Mouse (Mus musculus): Measurements from ENCODE around the gene Tssc4. TPM values are rescaled to one million over a fixed set of nuclear protein-coding genes. Genes with fewer than 3 reads are reported as not detected.

Tssc4 gene
- polyA plus RNA-seq, 1 experiment from 2014 or later, result 33.7 TPM

GRCm38 (mm10) chr7:143093847-143094246, 24.8 kb downstream of the Tssc4 start:
- no peaks in the 10 kb centered on the region for H3K27me3 ChIP-seq (ENCODE audit: control insufficient read depth, insufficient read depth, low read depth, low read length)
- WGBS (ENCODE audit: insufficient replicate concordance), result 44% methylated on average over 3 of the region's 3 CpGs
- ATAC-seq (ENCODE audit: low read depth), result no peak

GRCm38 (mm10) chr7:143094592-143095553, 25.8 kb downstream of the Tssc4 start, which contains the start of gene Trpm5:
Gene Trpm5, minus strand, starts transcription at chr7:143094642.
- Histone ChIP-seq H3K36me3 (ENCODE audit: control insufficient read depth, insufficient read depth) (no peaks in the 10 kb centered on the region), H3K27me3 (ENCODE audit: control insufficient read depth, insufficient read depth, low read depth, low read length) (no peaks in the 10 kb centered on the region), H3K27ac (ENCODE audit: low read length) (no peak within 1 kb of the TSS), H3K4me3 (ENCODE audit: low read depth, low read length) (no peak within 1 kb of the TSS), H3K9ac (ENCODE audit: low read depth, low read length) (no peak within 1 kb of the TSS), H3K9me3 (replicated peaks; ENCODE audit: control insufficient read depth, low read length) (no peaks in the 10 kb centered on the region), H3K4me1 (ENCODE audit: control insufficient read depth, low read depth, low read length) (no peaks in the 10 kb centered on the region), H3K4me2 (ENCODE audit: low read depth, low read length) (no peak within 1 kb of the TSS)
- no peak for ATAC-seq (ENCODE audit: low read depth)
- 36% methylated on average over 10 of the region's 10 CpGs for WGBS (ENCODE audit: insufficient replicate concordance)

More at GRCm38 (mm10) chr7:143093847-143094246, 24.8 kb downstream of the Tssc4 start:
- Histone ChIP-seq H3K9ac (ENCODE audit: low read depth, low read length) (no peak overlapping the region), H3K4me3 (ENCODE audit: low read depth, low read length) (no peak overlapping the region), H3K27ac (ENCODE audit: low read length) (no peak overlapping the region), H3K9me3 (replicated peaks; ENCODE audit: control insufficient read depth, low read length) (no peaks in the 10 kb centered on the region), H3K4me2 (ENCODE audit: low read depth, low read length) (no peak overlapping the region), H3K4me1 (ENCODE audit: control insufficient read depth, low read depth, low read length) (no peaks in the 10 kb centered on the region), H3K36me3 (ENCODE audit: control insufficient read depth, insufficient read depth) (no peaks in the 10 kb centered on the region)

GRCm38 (mm10) chr7:143095554-143095907, 26.5 kb downstream of the Tssc4 start:
- H3K36me3 ChIP-seq (ENCODE audit: control insufficient read depth, insufficient read depth), result no peaks in the 10 kb centered on the region
- no peak overlapping the region for H3K4me2 ChIP-seq (ENCODE audit: low read depth, low read length)
- H3K27me3 ChIP-seq (ENCODE audit: control insufficient read depth, insufficient read depth, low read depth, low read length), result no peaks in the 10 kb centered on the region
- no peaks in the 10 kb centered on the region for H3K4me1 ChIP-seq (ENCODE audit: control insufficient read depth, low read depth, low read length)
- no peak for ATAC-seq (ENCODE audit: low read depth)
- no peak overlapping the region for H3K27ac ChIP-seq (ENCODE audit: low read length)
- 10% methylated on average over 1 of the region's 1 CpGs for WGBS (ENCODE audit: insufficient replicate concordance)
- H3K9ac ChIP-seq (ENCODE audit: low read depth, low read length), result no peak overlapping the region
- H3K4me3 ChIP-seq (ENCODE audit: low read depth, low read length), result no peak overlapping the region
- H3K9me3 ChIP-seq (replicated peaks; ENCODE audit: control insufficient read depth, low read length), result no peaks in the 10 kb centered on the region

- no peaks in the 10 kb centered on the region for H3K9me3 ChIP-seq (replicated peaks; ENCODE audit: control insufficient read depth, low read length)
- H3K9ac ChIP-seq (ENCODE audit: low read depth, low read length), result no peak overlapping the region
- H3K4me1 ChIP-seq (ENCODE audit: control insufficient read depth, low read depth, low read length), result no peaks in the 10 kb centered on the region
- no peak overlapping the region for H3K27ac ChIP-seq (ENCODE audit: low read length)
- H3K4me2 ChIP-seq (ENCODE audit: low read depth, low read length), result no peak overlapping the region
- H3K27me3 ChIP-seq (ENCODE audit: control insufficient read depth, insufficient read depth, low read depth, low read length), result peaks cover 6% of the 10 kb centered on the region; the same call in 1 of the 2 replicates
- H3K36me3 ChIP-seq (ENCODE audit: control insufficient read depth, insufficient read depth), result no peaks in the 10 kb centered on the region
- no peak overlapping the region for H3K4me3 ChIP-seq (ENCODE audit: low read depth, low read length)
- WGBS (ENCODE audit: insufficient replicate concordance), result 37% methylated on average over 4 of the region's 4 CpGs
- ATAC-seq (ENCODE audit: low read depth), result no peak
Observed at GRCm38 (mm10) chr7:143100759-143101158, 31.7 kb downstream of the Tssc4 start.

GRCm38 (mm10) chr7:143105258-143105897, 36.3 kb downstream of the Tssc4 start:
- 43% methylated on average over 11 of the region's 11 CpGs for WGBS (ENCODE audit: insufficient replicate concordance)
- Histone ChIP-seq H3K9me3 (replicated peaks; ENCODE audit: control insufficient read depth, low read length) (no peaks in the 10 kb centered on the region), H3K27me3 (ENCODE audit: control insufficient read depth, insufficient read depth, low read depth, low read length) (peaks cover 43% of the 10 kb centered on the region), H3K9ac (ENCODE audit: low read depth, low read length) (no peak overlapping the region), H3K36me3 (ENCODE audit: control insufficient read depth, insufficient read depth) (no peaks in the 10 kb centered on the region), H3K4me2 (ENCODE audit: low read depth, low read length) (no peak overlapping the region), H3K4me1 (ENCODE audit: control insufficient read depth, low read depth, low read length) (no peaks in the 10 kb centered on the region; the same call in 1 of the 2 replicates), H3K27ac (ENCODE audit: low read length) (no peak overlapping the region), H3K4me3 (ENCODE audit: low read depth, low read length) (no peak overlapping the region)
- no peak for ATAC-seq (ENCODE audit: low read depth)

- Histone ChIP-seq H3K27ac (ENCODE audit: low read length) (no peak within 1 kb of the TSS), H3K4me2 (ENCODE audit: low read depth, low read length) (peak within 1 kb of the TSS; percentile 55), H3K9ac (ENCODE audit: low read depth, low read length) (no peak within 1 kb of the TSS), H3K9me3 (replicated peaks; ENCODE audit: control insufficient read depth, low read length) (no peaks in the 10 kb centered on the region), H3K36me3 (ENCODE audit: control insufficient read depth, insufficient read depth) (no peaks in the 10 kb centered on the region), H3K4me1 (ENCODE audit: control insufficient read depth, low read depth, low read length) (no peaks in the 10 kb centered on the region; the same call in 1 of the 2 replicates), H3K27me3 (ENCODE audit: control insufficient read depth, insufficient read depth, low read depth, low read length) (peaks cover 43% of the 10 kb centered on the region), H3K4me3 (ENCODE audit: low read depth, low read length) (peak within 1 kb of the TSS; percentile 39)
- no peak for ATAC-seq (ENCODE audit: low read depth)
- WGBS (ENCODE audit: insufficient replicate concordance), result 51% methylated on average over 4 of the region's 4 CpGs
Observed at GRCm38 (mm10) chr7:143106062-143106461, 37.0 kb downstream of the Tssc4 start, which contains the start of gene Kcnq1. Gene Kcnq1, plus strand, starts transcription at chr7:143106362.

- WGBS (ENCODE audit: insufficient replicate concordance), result 5% methylated on average over 52 of the region's 57 CpGs
- Histone ChIP-seq H3K36me3 (ENCODE audit: control insufficient read depth, insufficient read depth) (no peaks in the 10 kb centered on the region), H3K4me3 (ENCODE audit: low read depth, low read length) (peak overlapping the region; percentile 39), H3K9me3 (replicated peaks; ENCODE audit: control insufficient read depth, low read length) (no peaks in the 10 kb centered on the region), H3K27ac (ENCODE audit: low read length) (no peak overlapping the region), H3K27me3 (ENCODE audit: control insufficient read depth, insufficient read depth, low read depth, low read length) (peaks cover 43% of the 10 kb centered on the region), H3K9ac (ENCODE audit: low read depth, low read length) (no peak overlapping the region), H3K4me1 (ENCODE audit: control insufficient read depth, low read depth, low read length) (no peaks in the 10 kb centered on the region; the same call in 1 of the 2 replicates), H3K4me2 (ENCODE audit: low read depth, low read length) (peak overlapping the region; percentile 55)
- ATAC-seq (ENCODE audit: low read depth), result peak; percentile 25
Observed at GRCm38 (mm10) chr7:143106672-143107465, 37.8 kb downstream of the Tssc4 start.

GRCm38 (mm10) chr7:143108200-143108599, 39.2 kb downstream of the Tssc4 start:
- no peaks in the 10 kb centered on the region for H3K36me3 ChIP-seq (ENCODE audit: control insufficient read depth, insufficient read depth)
- no peak for ATAC-seq (ENCODE audit: low read depth)
- no peaks in the 10 kb centered on the region; the same call in 1 of the 2 replicates for H3K4me1 ChIP-seq (ENCODE audit: control insufficient read depth, low read depth, low read length)
- H3K27ac ChIP-seq (ENCODE audit: low read length), result no peak overlapping the region
- H3K4me2 ChIP-seq (ENCODE audit: low read depth, low read length), result no peak overlapping the region
- no peak overlapping the region for H3K9ac ChIP-seq (ENCODE audit: low read depth, low read length)
- H3K4me3 ChIP-seq (ENCODE audit: low read depth, low read length), result no peak overlapping the region
- WGBS (ENCODE audit: insufficient replicate concordance), result 34% methylated on average over 5 of the region's 5 CpGs
- H3K9me3 ChIP-seq (replicated peaks; ENCODE audit: control insufficient read depth, low read length), result no peaks in the 10 kb centered on the region
- H3K27me3 ChIP-seq (ENCODE audit: control insufficient read depth, insufficient read depth, low read depth, low read length), result peaks cover 43% of the 10 kb centered on the region

Data from liver, embryonic 16.5 days (tissue).